Mouse (Mus musculus) kidney, postnatal 25 days (tissue): ENCODE measurements around the gene Sdha.

ENCODE experiments used
- DNase-seq, 2 experiments: peaks; one replicate each; pipeline ENCODE4 v3.0.0; 2021; ENCODE audit warnings: mixed read lengths in 2 of 2

The Sdha gene

DNA sequence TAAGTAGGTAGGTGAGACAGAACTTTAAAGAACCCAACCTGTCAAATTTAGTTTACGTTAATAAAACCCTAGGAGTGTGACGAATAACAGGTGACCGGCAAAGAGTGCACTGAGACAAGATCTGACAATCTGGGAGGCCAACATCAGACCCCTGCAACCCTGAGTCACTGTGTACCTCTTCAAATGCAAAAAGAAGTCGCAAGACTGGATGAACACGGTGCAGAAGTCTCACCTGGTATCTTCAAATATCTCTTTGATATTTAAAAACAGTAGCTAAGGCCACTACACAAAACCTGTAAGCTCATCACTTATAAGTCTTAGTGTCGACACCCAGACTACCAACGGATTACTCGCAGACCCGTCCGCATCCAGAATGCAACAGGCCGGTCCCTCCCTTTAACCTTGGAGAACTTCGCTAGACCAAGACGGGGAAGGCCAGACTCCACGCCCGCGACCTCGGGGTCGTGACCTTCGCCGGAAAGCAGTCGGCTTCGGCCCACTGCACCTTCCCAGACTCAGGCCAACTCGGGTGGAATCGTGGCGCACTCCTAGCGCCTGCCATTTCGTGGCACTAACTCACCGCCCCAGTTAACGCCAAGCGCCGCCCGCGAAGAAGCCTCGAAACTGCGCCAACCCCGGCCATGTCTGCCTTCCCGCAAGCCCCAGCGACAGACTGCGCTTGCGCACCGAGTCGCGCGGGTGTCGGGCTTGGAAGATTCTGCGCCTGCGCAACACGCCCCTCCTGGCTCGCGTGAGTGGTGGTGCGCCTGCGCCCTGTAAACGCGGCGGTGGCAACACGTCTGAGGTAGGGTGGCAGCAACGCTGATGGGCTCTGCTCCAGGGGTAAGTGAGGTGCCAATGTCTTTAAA, at the start of gene Sdha, which contains the start of gene Ccdc127:
TSS of gene Sdha (minus strand) at position 715 of the 869 bp plus-strand sequence.
TSS of gene Ccdc127 (plus strand) at position 744 of the 869 bp plus-strand sequence.
- DNase-seq: peak; percentile 96 to 97

- DNase-seq: peak; percentile 9 to 55
Observed at GRCm38 (mm10) chr13:74399298-74399839, 49.3 kb upstream of the Sdha start, which contains the start of gene Ftl1-ps1. Ftl1-ps1 (plus strand) TSS chr13:74399694.

- DNase-seq: no peak
Observed at GRCm38 (mm10) chr13:74391156-74391555, 41.1 kb upstream of the Sdha start.

- DNase-seq: peak; percentile 84 to 87
Observed at GRCm38 (mm10) chr13:74390371-74390990, 40.4 kb upstream of the Sdha start, which contains the start of gene Zfp72. Zfp72 (minus strand) TSS chr13:74390836.

- DNase-seq: no peak
Observed at GRCm38 (mm10) chr13:74389730-74390129, 39.6 kb upstream of the Sdha start.

GRCm38 (mm10) chr13:74382289-74382688, 32.2 kb upstream of the Sdha start:
- no peak for DNase-seq

- DNase-seq: peak in 1 of 2 experiments; percentile 34
Observed at GRCm38 (mm10) chr13:74381533-74382276, 31.6 kb upstream of the Sdha start.

GRCm38 (mm10) chr13:74363859-74364235, 13.8 kb upstream of the Sdha start, which contains the start of gene Lrrc14b:
Lrrc14b (minus strand) TSS chr13:74364005.
- peak; percentile 43 to 67 for DNase-seq

GRCm38 (mm10) chr13:74363176-74363858, 13.2 kb upstream of the Sdha start:
- DNase-seq: peak; percentile 5 to 63

- no peak for DNase-seq
Observed at GRCm38 (mm10) chr13:74362218-74362617, 12.1 kb upstream of the Sdha start.

DNA sequence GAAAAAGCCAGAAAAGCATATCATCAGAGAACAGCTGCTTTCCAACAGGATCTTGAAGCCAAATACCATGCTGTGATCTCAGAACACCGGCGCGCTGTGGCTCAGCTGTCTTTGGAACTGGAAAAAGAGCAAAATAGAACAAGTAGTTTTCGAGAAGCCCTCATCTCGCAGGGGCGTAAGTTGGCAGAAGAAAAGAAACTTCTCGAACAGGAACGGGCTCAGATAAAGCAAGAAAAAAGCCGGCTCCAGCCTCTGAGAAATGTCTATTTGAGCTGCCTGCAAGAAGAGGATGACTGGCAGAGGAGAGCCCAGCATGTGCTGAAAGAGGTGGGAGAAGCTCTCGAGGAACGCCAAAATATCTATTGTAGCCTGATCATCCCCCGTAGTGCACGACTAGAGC, 6.4 kb upstream of the Sdha start:
- no peak for DNase-seq

- DNase-seq: peak in 1 of 2 experiments; percentile 15
Observed at GRCm38 (mm10) chr13:74350435-74350906, 391 bp upstream of the Sdha start.

DNA sequence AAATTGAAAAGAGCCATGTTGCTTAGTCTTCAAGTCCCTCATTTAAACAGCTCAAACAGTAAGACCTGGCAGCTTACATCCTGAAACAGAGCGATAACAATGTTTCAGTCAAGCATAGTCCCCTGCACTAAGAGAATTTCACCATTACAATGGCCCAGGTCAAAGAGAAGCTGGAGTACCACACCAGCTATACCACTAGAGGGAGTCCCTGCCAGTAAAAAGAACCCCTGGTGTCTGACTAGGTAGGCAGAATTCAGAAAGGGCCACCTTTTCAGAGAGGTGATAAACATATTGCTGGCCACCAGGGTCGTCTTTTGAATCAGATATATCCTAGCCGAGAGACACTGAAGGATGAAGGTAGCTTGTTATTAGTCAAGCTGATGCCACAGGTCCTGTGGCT, 9.0 kb downstream of the Sdha start:
- DNase-seq: peak; percentile 43 to 59

DNA sequence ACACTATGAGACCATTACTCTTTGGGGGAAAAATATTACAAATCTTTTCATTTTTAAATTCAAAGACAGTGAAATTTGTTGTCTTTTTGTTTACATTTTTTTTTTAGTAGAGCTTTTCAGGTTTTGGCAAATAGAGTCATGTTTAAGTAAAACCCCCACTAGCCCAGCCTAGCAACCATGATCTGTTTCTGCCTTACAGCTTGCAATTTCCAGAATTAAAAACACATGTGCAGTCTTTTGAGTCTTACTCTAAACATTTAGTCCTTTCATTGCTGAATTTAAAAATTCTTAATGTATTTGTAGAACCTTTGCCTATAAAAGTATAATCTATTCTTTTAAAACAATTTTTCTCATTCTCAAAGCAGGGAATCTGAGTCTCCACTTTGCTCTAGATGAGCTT, 20.8 kb downstream of the Sdha start:
- DNase-seq: no peak

- peak; percentile 95 to 98 for DNase-seq
Observed at GRCm38 (mm10) chr13:74317170-74317849, 32.8 kb downstream of the Sdha start, which contains the start of gene Pdcd6. Pdcd6 (minus strand) TSS chr13:74317580.

- DNase-seq: peak; percentile 39 to 71
Observed at GRCm38 (mm10) chr13:74316789-74317169, 33.3 kb downstream of the Sdha start.

DNA sequence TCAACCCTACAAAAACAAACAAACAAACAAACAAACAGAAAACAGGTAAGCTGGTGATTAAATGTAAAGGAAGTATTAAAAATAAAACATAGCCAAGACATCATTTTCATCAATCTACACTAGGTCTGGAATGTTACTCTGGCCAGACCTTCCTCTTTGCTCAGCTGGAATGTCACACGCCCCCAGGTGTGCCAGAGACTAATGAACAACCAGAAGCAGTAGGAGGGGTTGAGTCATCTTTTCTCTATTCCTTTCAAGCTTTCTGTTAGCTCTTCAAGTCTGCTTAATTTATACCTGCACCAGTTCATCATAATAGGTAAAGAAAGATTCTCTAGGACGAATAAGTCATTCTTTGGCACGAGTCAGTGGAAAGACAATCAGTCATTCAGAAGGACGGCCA, 33.7 kb downstream of the Sdha start:
- peak in 1 of 2 experiments; percentile 37 for DNase-seq

- no peak for DNase-seq
Observed at GRCm38 (mm10) chr13:74314616-74315015, 35.5 kb downstream of the Sdha start.

GRCm38 (mm10) chr13:74305780-74306179, 44.3 kb downstream of the Sdha start:
- no peak for DNase-seq

GRCm38 (mm10) chr13:74305380-74305779, 44.7 kb downstream of the Sdha start:
- no peak for DNase-seq
